Mouse (Mus musculus) limb, embryonic 15.5 days (tissue): ENCODE results near the gene 1700037H04Rik. TPM values are rescaled to one million over a fixed set of nuclear protein-coding genes. Genes with fewer than 3 reads are reported as not detected.

ENCODE experiments used
- ATAC-seq: fragments of 200-750 bp; cut with Nextera tagmentation; 2 replicates; pipeline ENCODE4 v1.8.0; 2017; ENCODE audit warnings: low read depth, moderate TSS enrichment; ENCODE audit not compliant: insufficient number of reproducible peaks, low FRiP score, low TSS enrichment
- H3K27ac ChIP-seq: fragments of 300-500 bp; sonication (generic); 2 replicates; pipeline ENCODE4 v1.5.1; 2015; ENCODE audit warnings: moderate library complexity, mild to moderate bottlenecking, inconsistent platforms
- H3K27me3 ChIP-seq: fragments of 300-500 bp; sonication (generic); 2 replicates; pipeline ENCODE4 v1.6.1; 2015; ENCODE audit warnings: inconsistent platforms
- H3K36me3 ChIP-seq: fragments of 300-500 bp; sonication (generic); 2 replicates; pipeline ENCODE4 v1.6.1; 2015; ENCODE audit warnings: inconsistent platforms
- H3K4me1 ChIP-seq: fragments of 300-500 bp; sonication (generic); 2 replicates; pipeline ENCODE4 v1.6.1; 2015; ENCODE audit warnings: inconsistent platforms
- H3K4me2 ChIP-seq: fragments of 300-500 bp; sonication (generic); 2 replicates; pipeline ENCODE4 v1.6.1; 2015; ENCODE audit warnings: mild to moderate bottlenecking, inconsistent platforms
- H3K4me3 ChIP-seq: fragments of 300-500 bp; sonication (generic); 2 replicates; pipeline ENCODE4 v1.5.1; 2015; ENCODE audit warnings: mild to moderate bottlenecking, inconsistent platforms
- H3K9ac ChIP-seq: fragments of 300-500 bp; sonication (generic); 2 replicates; pipeline ENCODE4 v1.6.1; 2015; ENCODE audit warnings: inconsistent platforms
- H3K9me3 ChIP-seq: fragments of 300-500 bp; sonication (generic); 2 replicates; pipeline ENCODE4 v1.6.1; 2016; ENCODE audit warnings: inconsistent platforms
- WGBS: fragments of 180-500 bp; shearing (Covaris S2); methylation state at CpG from one replicate; pipeline ENCODE4 v1.1.7; 2015; 5-methylcytosine and 5-hydroxymethylcytosine counted together
- polyA plus RNA-seq: library from polyadenylated mRNA; unstranded; fragments of >200 nt; fragmentation: Nextera tagmentation; extraction: Ambion mirVana; gene quantifications from 2 replicates; pipeline ENCODE4 v1.2.1, GENCODE M21; 2015

1700037H04Rik gene
- polyA plus RNA-seq, result 53.6 and 56.0 TPM in 2 replicates

- WGBS, result under 1% methylated on average over 54 of the region's 54 CpGs
- Histone ChIP-seq H3K27ac (peak within 1 kb of the TSS; percentile 89), H3K36me3 (no peaks in the 10 kb centered on the region), H3K4me2 (peak within 1 kb of the TSS; percentile 86), H3K9ac (peak within 1 kb of the TSS; percentile 68), H3K9me3 (no peaks in the 10 kb centered on the region), H3K27me3 (no peaks in the 10 kb centered on the region), H3K4me1 (peaks cover 18% of the 10 kb centered on the region), H3K4me3 (peak within 1 kb of the TSS; percentile 71)
- peak; percentile 98 for ATAC-seq
Observed at GRCm38 (mm10) chr2:131159938-131160581, at the start of gene 1700037H04Rik. 1700037H04Rik (minus strand) TSS chr2:131160081.

DNA sequence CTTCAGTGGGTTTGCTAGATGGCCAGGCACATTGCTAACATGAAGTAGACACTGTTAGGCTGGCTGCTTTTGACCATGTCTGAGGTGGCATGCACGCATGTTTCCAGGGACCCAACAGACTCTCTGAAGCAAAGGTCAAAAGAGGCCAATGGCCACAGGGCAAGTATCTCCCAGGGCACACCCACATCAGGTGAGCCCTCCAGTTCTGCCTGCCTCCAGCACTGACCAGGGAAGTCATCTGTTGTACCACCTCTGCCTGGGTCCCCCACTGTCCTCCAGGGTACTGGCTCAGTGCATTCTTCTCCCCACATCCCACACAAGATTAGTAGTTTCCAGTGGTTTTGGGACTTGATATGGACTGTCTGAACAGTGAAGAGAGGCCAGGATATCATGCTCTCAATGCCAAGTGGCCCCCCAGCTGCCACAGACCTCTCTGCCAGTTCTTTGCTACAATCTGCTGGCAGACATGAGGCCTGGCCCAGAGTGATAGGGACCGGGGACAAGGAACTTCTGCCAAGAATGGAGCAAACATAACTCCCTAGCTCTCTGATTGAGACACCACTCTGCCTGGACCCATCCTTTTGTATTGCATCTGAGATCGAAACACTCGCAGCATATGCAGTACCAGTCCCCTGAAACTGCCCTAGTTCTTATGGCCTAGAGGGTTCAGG lies 49.4 kb upstream of the 1700037H04Rik start:
- WGBS, result 80% methylated on average over 4 of the region's 4 CpGs
- H3K4me1 ChIP-seq, result peaks cover 36% of the 10 kb centered on the region
- H3K9me3 ChIP-seq, result no peaks in the 10 kb centered on the region
- H3K4me2 ChIP-seq, result peak overlapping the region; percentile 61; the same call in 1 of the 2 replicates
- peak overlapping the region; percentile 54; the same call in 1 of the 2 replicates for H3K9ac ChIP-seq
- no peaks in the 10 kb centered on the region for H3K27me3 ChIP-seq
- no peak for ATAC-seq
- H3K36me3 ChIP-seq, result peaks cover 17% of the 10 kb centered on the region
- H3K27ac ChIP-seq, result peak overlapping the region; percentile 94
- H3K4me3 ChIP-seq, result peak overlapping the region; percentile 59

GRCm38 (mm10) chr2:131208356-131208755 lies 48.5 kb upstream of the 1700037H04Rik start:
- 94% methylated on average over 2 of the region's 2 CpGs for WGBS
- no peak overlapping the region for H3K27ac ChIP-seq
- no peaks in the 10 kb centered on the region for H3K9me3 ChIP-seq
- peaks cover 37% of the 10 kb centered on the region for H3K4me1 ChIP-seq
- H3K27me3 ChIP-seq, result no peaks in the 10 kb centered on the region
- H3K9ac ChIP-seq, result no peak overlapping the region
- H3K36me3 ChIP-seq, result peaks cover 11% of the 10 kb centered on the region
- H3K4me3 ChIP-seq, result no peak overlapping the region
- H3K4me2 ChIP-seq, result no peak overlapping the region
- no peak for ATAC-seq

DNA sequence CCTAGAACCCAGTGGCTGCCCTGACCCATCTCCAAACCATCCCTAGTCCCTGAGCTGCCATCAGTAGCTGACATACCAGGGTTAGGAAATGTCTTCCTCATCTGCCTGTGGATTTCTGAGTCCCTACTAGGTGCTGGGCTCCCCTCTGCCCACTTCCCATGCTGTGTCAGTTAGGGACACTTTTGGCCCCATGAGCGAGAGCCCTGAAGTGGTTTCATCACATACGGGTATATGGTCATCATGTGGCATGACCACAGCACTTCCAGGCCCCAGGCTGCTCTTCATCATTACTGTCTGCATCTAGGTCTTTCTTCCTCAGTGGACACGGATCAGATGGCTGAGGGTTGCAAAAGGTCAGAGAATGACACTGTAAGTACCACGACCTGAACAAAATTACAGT lies 46.9 kb upstream of the 1700037H04Rik start, which contains the start of gene Ap5s1:
Gene Ap5s1, plus strand, starts transcription at position 301 of the 400 bp plus-strand sequence.
- no peaks in the 10 kb centered on the region for H3K27me3 ChIP-seq
- no peaks in the 10 kb centered on the region for H3K36me3 ChIP-seq
- H3K4me3 ChIP-seq, result no peak within 1 kb of the TSS
- ATAC-seq, result no peak
- H3K9ac ChIP-seq, result no peak within 1 kb of the TSS
- H3K27ac ChIP-seq, result no peak within 1 kb of the TSS
- WGBS, result 77% methylated on average over 4 of the region's 4 CpGs
- H3K4me2 ChIP-seq, result no peak within 1 kb of the TSS
- peaks cover 34% of the 10 kb centered on the region for H3K4me1 ChIP-seq
- no peaks in the 10 kb centered on the region for H3K9me3 ChIP-seq

DNA sequence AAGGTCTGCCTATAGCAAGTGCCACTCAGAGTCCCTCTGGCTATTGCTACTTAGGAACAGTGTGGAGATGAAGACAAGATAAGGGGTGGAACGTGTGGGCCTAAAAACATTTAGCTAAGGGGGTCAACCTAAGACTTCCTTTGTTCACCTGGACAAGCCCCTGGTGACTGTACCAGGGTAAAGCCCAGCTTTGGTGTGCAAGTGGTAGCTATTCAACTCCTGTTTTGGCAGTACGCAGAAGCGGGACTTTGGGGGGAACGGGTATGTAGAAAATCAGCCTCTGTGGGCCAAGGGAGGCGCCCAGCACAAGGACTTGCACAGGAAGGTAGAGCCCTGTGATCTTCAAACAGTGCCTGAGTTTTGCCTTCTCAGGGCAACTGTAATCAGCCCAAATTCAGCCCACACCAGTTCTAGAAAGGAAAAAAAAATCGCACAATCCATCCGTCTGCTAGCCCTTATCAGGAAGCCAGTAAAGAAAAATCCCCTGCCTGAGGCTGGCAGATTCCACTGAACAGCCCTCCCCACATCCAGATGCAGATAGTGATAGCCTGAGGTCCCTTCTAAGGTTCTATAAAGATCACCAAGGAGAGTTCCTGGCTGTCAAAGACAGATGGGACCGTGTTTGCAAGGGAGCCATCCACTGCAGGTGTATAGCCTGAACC lies 45.8 kb upstream of the 1700037H04Rik start:
- H3K27me3 ChIP-seq, result no peaks in the 10 kb centered on the region
- no peak overlapping the region for H3K4me3 ChIP-seq
- H3K27ac ChIP-seq, result no peak overlapping the region; the same call in 1 of the 2 replicates

DNA sequence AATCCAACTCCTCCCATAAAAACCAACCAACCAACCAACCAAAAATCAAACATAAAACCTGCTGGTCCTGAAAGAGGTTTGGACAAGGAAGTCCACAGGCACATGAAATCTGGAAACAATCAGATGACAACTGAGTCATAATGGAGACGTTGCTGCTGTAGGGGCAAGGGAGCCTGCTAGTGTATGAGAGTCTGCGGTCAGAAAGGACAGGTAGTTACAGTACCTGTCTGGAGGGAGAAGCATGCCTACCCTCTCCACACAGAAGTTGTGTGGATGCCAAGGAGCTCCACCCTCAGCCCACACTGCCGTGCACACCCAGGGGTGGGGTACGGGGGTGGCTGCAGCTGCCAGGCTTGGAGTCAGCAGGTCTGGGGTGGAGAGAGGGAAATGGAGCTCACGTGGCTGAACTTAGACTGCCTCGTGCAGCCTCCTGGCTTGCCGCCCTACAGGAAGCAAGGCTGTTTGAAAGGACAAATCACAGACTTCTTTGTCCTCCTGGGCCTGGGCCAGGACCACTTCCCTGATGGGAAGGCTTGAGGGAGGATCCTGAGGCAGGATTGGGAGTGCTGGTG lies 44.6 kb upstream of the 1700037H04Rik start:
- H3K27ac ChIP-seq, result peak overlapping the region; percentile 94

More for the DNA sequence above, 45.8 kb upstream of the 1700037H04Rik start:
- no peak overlapping the region for H3K4me2 ChIP-seq
- no peaks in the 10 kb centered on the region for H3K36me3 ChIP-seq
- H3K9me3 ChIP-seq, result no peaks in the 10 kb centered on the region
- WGBS, result 80% methylated on average over 8 of the region's 8 CpGs
- no peak overlapping the region for H3K9ac ChIP-seq
- peaks cover 27% of the 10 kb centered on the region for H3K4me1 ChIP-seq
- no peak for ATAC-seq

DNA sequence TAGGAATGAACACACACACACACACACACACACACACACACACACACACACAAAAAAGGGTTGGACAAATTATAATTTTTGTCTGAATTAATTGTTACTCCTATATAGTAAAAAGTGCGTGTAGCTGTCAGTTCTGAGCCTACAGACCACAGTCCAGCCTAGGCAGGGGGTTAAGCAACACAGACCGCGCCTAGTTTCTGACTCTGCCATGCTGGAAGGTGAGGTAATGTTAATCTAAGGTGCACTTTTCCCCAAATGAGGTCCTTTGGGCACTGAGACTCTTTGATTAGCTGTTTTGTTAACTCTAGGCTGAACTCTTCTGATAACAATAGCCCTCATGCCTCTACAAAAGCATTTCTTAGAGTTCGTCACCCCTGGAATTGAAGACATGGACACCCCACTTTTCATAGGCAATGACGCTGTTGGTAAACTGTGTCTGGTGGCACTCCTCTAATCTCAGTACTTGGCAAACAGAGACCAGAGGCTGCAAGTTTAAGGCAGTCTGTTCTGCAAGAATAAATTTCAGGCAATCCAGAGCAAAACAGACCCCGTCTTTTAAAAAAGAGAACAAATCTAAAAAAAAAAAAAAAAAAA lies 44.0 kb upstream of the 1700037H04Rik start:
- peak overlapping the region; percentile 94 for H3K27ac ChIP-seq

More for the DNA sequence above, 44.6 kb upstream of the 1700037H04Rik start:
- H3K9ac ChIP-seq, result no peak overlapping the region
- peaks cover 23% of the 10 kb centered on the region for H3K4me1 ChIP-seq
- WGBS, result 12% methylated on average over 7 of the region's 7 CpGs
- H3K4me2 ChIP-seq, result peak overlapping the region; percentile 37
- no peaks in the 10 kb centered on the region for H3K9me3 ChIP-seq
- H3K4me3 ChIP-seq, result no peak overlapping the region; the same call in 1 of the 2 replicates
- H3K27me3 ChIP-seq, result no peaks in the 10 kb centered on the region
- ATAC-seq, result peak; percentile 88
- H3K36me3 ChIP-seq, result peaks cover 7% of the 10 kb centered on the region

DNA sequence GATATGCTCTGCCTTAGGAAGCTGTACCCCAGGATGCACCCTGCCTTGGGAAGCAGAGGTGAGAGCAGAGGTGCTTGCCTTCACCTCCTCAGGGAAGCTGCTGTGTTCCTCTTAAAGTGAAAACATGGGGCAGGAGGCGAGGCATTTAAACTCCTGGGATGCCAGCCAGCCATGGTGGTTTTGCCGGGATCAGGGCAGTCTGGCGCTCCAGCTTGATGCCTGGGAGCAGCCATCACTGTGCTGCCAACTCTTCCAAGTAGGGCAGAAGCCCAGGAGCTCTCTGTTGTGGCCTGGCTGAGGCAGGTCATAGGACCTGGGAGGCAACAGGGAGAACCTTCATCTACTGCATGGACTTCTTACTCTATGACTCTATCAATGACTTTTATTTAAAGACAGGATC lies 41.4 kb upstream of the 1700037H04Rik start:
- 86% methylated on average over 3 of the region's 3 CpGs for WGBS
- H3K36me3 ChIP-seq, result peaks cover 31% of the 10 kb centered on the region
- no peak overlapping the region for H3K27ac ChIP-seq
- H3K9me3 ChIP-seq, result no peaks in the 10 kb centered on the region
- no peak for ATAC-seq
- no peak overlapping the region for H3K4me2 ChIP-seq
- H3K27me3 ChIP-seq, result no peaks in the 10 kb centered on the region
- H3K4me1 ChIP-seq, result peaks cover 19% of the 10 kb centered on the region
- H3K9ac ChIP-seq, result no peak overlapping the region
- no peak overlapping the region for H3K4me3 ChIP-seq

More for the DNA sequence above, 44.0 kb upstream of the 1700037H04Rik start:
- Histone ChIP-seq H3K27me3 (no peaks in the 10 kb centered on the region), H3K36me3 (peaks cover 10% of the 10 kb centered on the region), H3K4me2 (no peak overlapping the region), H3K4me1 (peaks cover 19% of the 10 kb centered on the region), H3K4me3 (no peak overlapping the region), H3K9ac (no peak overlapping the region), H3K9me3 (no peaks in the 10 kb centered on the region)
- 61% methylated on average over 6 of the region's 6 CpGs for WGBS
- ATAC-seq, result no peak

- H3K27ac ChIP-seq, result no peak overlapping the region
- no peaks in the 10 kb centered on the region for H3K9me3 ChIP-seq
- H3K27me3 ChIP-seq, result no peaks in the 10 kb centered on the region
- no peak overlapping the region for H3K9ac ChIP-seq
- H3K4me2 ChIP-seq, result no peak overlapping the region
- ATAC-seq, result no peak
- no peak overlapping the region for H3K4me3 ChIP-seq
- H3K36me3 ChIP-seq, result peaks cover 32% of the 10 kb centered on the region
- WGBS, result 79% methylated on average over 2 of the region's 2 CpGs
- peaks cover 19% of the 10 kb centered on the region for H3K4me1 ChIP-seq
Observed at GRCm38 (mm10) chr2:131200710-131201109, 40.8 kb upstream of the 1700037H04Rik start.

DNA sequence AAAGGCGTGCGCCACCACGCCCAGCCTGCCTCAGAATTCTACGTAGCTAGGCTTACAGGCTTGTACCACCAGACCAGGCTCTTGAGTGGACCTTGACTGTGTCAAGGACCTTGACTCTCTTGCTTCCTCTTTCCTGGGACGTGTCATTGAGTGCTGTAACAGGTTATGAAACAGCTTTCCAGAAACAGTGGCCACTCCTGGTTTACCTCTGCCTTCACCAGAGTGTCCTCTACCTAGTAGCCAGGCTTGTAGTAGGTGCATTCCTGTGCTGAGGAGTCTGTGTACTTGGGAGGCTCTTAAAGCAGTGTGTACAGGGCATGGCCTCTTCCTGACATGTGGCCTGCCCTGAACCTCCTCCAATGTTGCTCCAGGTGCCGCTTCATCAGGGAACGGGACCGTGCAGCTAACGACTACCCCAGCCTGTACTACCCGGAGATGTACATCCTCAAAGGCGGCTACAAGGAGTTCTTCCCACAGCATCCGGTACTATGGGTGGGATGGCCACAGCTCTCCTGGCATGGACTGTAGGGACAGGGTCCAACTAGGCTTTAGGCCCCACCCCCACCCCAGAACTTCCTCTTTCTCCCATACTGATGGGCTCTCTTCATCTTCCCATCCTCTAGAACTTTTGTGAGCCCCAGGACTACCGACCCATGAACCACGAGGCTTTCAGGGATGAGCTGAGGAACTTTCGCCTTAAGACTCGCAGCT lies 36.9 kb upstream of the 1700037H04Rik start:
- H3K4me3 ChIP-seq, result no peak overlapping the region
- no peak for ATAC-seq
- 92% methylated on average over 16 of the region's 16 CpGs for WGBS
- no peak overlapping the region for H3K9ac ChIP-seq
- no peak overlapping the region for H3K27ac ChIP-seq
- H3K27me3 ChIP-seq, result no peaks in the 10 kb centered on the region
- H3K36me3 ChIP-seq, result peaks cover 67% of the 10 kb centered on the region
- H3K4me1 ChIP-seq, result no peaks in the 10 kb centered on the region
- no peak overlapping the region for H3K4me2 ChIP-seq
- no peaks in the 10 kb centered on the region for H3K9me3 ChIP-seq

- Histone ChIP-seq H3K27me3 (no peaks in the 10 kb centered on the region), H3K4me1 (peaks cover 36% of the 10 kb centered on the region), H3K27ac (no peak overlapping the region), H3K36me3 (peaks cover 42% of the 10 kb centered on the region), H3K4me3 (no peak overlapping the region), H3K4me2 (no peak overlapping the region), H3K9me3 (no peaks in the 10 kb centered on the region), H3K9ac (no peak overlapping the region)
- 73% methylated on average over 7 of the region's 7 CpGs for WGBS
- no peak for ATAC-seq
Observed at GRCm38 (mm10) chr2:131191005-131191390, 31.1 kb upstream of the 1700037H04Rik start.
